Mouse (Mus musculus): Measurements from ENCODE around the gene BC016579.

Gene BC016579

GRCm38 (mm10) chr16:45653934-45654332, at the start of gene BC016579:
BC016579 (minus strand) TSS chr16:45654068.
- DNase-seq (ENCODE audit: low spot score), result no peak

GRCm38 (mm10) chr16:45699301-45699700, 45.4 kb upstream of the BC016579 start:
- DNase-seq (ENCODE audit: low spot score), result no peak

- no peak for DNase-seq (ENCODE audit: low spot score)
Observed at GRCm38 (mm10) chr16:45697996-45698395, 44.1 kb upstream of the BC016579 start.

GRCm38 (mm10) chr16:45695445-45696160, 41.7 kb upstream of the BC016579 start:
- DNase-seq (ENCODE audit: low spot score), result no peak

GRCm38 (mm10) chr16:45693558-45693957, 39.7 kb upstream of the BC016579 start, which contains the start of gene Tmprss7:
Tmprss7 (minus strand) TSS chr16:45693658.
- DNase-seq (ENCODE audit: low spot score), result no peak

GRCm38 (mm10) chr16:45692851-45693250, 39.0 kb upstream of the BC016579 start:
- DNase-seq (ENCODE audit: low spot score), result no peak

- DNase-seq (ENCODE audit: low spot score), result no peak
Observed at GRCm38 (mm10) chr16:45690178-45690577, 36.3 kb upstream of the BC016579 start.

GRCm38 (mm10) chr16:45686833-45687232, 33.0 kb upstream of the BC016579 start:
- no peak for DNase-seq (ENCODE audit: low spot score)

GRCm38 (mm10) chr16:45685295-45685694, 31.4 kb upstream of the BC016579 start:
- DNase-seq (ENCODE audit: low spot score), result no peak

- peak; percentile 70 for DNase-seq (ENCODE audit: low spot score)
Observed at GRCm38 (mm10) chr16:45684815-45685214, 30.9 kb upstream of the BC016579 start.

- peak; percentile 29 for DNase-seq (ENCODE audit: low spot score)
Observed at GRCm38 (mm10) chr16:45676462-45676861, 22.6 kb upstream of the BC016579 start.

- DNase-seq (ENCODE audit: low spot score), result no peak
Observed at GRCm38 (mm10) chr16:45670005-45670404, 16.1 kb upstream of the BC016579 start.

GRCm38 (mm10) chr16:45668178-45668577, 14.3 kb upstream of the BC016579 start:
- no peak for DNase-seq (ENCODE audit: low spot score)

- no peak for DNase-seq (ENCODE audit: low spot score)
Observed at GRCm38 (mm10) chr16:45666136-45666535, 12.3 kb upstream of the BC016579 start.

GRCm38 (mm10) chr16:45662381-45662780, 8.5 kb upstream of the BC016579 start:
- DNase-seq (ENCODE audit: low spot score), result no peak

GRCm38 (mm10) chr16:45659596-45659995, 5.7 kb upstream of the BC016579 start:
- DNase-seq (ENCODE audit: low spot score), result no peak

- DNase-seq (ENCODE audit: low spot score), result no peak
Observed at GRCm38 (mm10) chr16:45658248-45658647, 4.4 kb upstream of the BC016579 start.

- DNase-seq (ENCODE audit: low spot score), result no peak
Observed at GRCm38 (mm10) chr16:45657574-45658159, 3.8 kb upstream of the BC016579 start.

GRCm38 (mm10) chr16:45654465-45654864, 597 bp upstream of the BC016579 start:
- no peak for DNase-seq (ENCODE audit: low spot score)

- no peak for DNase-seq (ENCODE audit: low spot score)
Observed at GRCm38 (mm10) chr16:45653009-45653933, 597 bp downstream of the BC016579 start.

- DNase-seq (ENCODE audit: low spot score), result no peak
Observed at GRCm38 (mm10) chr16:45651497-45651896, 2.4 kb downstream of the BC016579 start.

- DNase-seq (ENCODE audit: low spot score), result peak; percentile 21
Observed at GRCm38 (mm10) chr16:45644380-45644779, 9.5 kb downstream of the BC016579 start.

GRCm38 (mm10) chr16:45643944-45644343, 9.9 kb downstream of the BC016579 start:
- no peak for DNase-seq (ENCODE audit: low spot score)

Measured in adipocyte (in vitro differentiated cells).